Mouse (Mus musculus) small intestine, adult 2 months (tissue): Measurements from ENCODE around the gene Atg101. TPM values are rescaled to one million over a fixed set of nuclear protein-coding genes. Genes with fewer than 3 reads are reported as not detected.

Experiments
- H3K27ac ChIP-seq: fragments of 200-500 bp; 2 replicates; pipeline ENCODE4 v1.5.1; 2012; ENCODE audit warnings: low read depth, low read length, control low read depth, inconsistent platforms; ENCODE audit not compliant: insufficient read depth
- H3K27me3 ChIP-seq: fragments of 200-500 bp; 2 replicates; pipeline ENCODE4 v1.6.1; 2012; ENCODE audit warnings: mild to moderate bottlenecking, moderate library complexity, low read length, inconsistent platforms; ENCODE audit not compliant: control insufficient read depth, insufficient read depth
- H3K36me3 ChIP-seq: fragments of 200-500 bp; 2 replicates; pipeline ENCODE4 v1.6.1; 2012; ENCODE audit warnings: mild to moderate bottlenecking, low read length, control low read depth, inconsistent platforms; ENCODE audit not compliant: control insufficient read depth, insufficient read depth
- H3K4me1 ChIP-seq: fragments of 200-500 bp; 2 replicates; pipeline ENCODE4 v1.6.1; 2012; ENCODE audit warnings: low read length, inconsistent platforms, mixed read lengths; ENCODE audit not compliant: control insufficient read depth, insufficient read depth, insufficient read length
- H3K4me3 ChIP-seq: fragments of 200-500 bp; 2 replicates; pipeline ENCODE4 v1.5.1; 2012; ENCODE audit warnings: low read depth, mild to moderate bottlenecking, control low read depth, inconsistent platforms, low read length, moderate library complexity
- CTCF ChIP-seq: fragments of 200-500 bp; IDR thresholded peaks from 2 replicates; pipeline ENCODE4 v1.5.1; 2012; ENCODE audit warnings: low read depth, mild to moderate bottlenecking, control low read depth, inconsistent platforms, low read length, moderate library complexity, mixed read lengths; ENCODE audit not compliant: insufficient replicate concordance, insufficient read length; ENCODE audit errors: extremely low read depth
- POLR2A ChIP-seq: fragments of 200-500 bp; IDR thresholded peaks from 2 replicates; pipeline ENCODE4 v1.6.1; 2012; ENCODE audit warnings: low read depth, mild to moderate bottlenecking, control low read depth, inconsistent platforms, low read length, moderate library complexity
- WGBS: fragments of 180-500 bp; shearing (Covaris S2); methylation state at CpG from one replicate; pipeline ENCODE4 v1.1.7; 2018; 5-methylcytosine and 5-hydroxymethylcytosine counted together
- polyA plus RNA-seq: library from polyadenylated mRNA; depleted of rRNA; stranded (reverse); fragments of >200 nt; gene quantifications from 2 replicates; pipeline ENCODE4 v1.2.3, GENCODE M21; 2012

Gene Atg101
- polyA plus RNA-seq, 1 experiment: 38.4 TPM

DNA sequence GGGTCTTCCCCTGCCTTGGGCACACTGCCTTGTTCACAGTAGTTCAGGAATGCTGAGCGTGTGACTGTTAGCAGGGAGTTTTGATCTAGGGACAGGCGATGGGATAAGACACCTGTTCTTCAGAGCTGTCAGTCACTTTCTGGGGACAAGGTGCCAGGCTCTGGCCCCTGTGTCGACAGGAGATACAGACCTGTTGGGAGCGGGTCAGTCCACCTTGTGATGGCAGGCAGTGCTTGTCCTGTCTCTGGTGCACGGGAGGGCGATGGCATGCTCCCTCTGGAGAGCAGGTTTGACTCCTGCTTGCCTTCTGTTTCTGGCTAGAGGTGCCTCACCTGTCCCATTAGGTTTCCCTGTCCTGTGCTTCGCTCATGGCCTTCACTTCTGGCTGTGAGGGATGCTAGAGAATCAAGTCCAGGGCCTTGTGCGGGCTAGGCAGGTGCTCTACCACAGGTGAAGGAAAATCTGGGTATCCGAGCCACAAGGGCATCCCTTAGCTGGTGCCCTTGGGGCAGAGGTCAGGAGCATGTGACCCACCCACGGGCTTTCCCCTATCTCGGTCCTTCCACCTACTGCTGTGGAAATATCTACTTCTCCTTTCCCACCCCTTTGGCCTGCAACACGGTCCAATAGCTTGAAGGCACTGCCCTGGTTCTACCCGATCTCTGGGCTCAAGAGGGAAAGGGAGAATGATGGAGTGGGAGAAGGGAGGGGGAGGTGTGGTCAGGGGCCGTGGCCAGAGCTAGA lies 27.4 kb upstream of the Atg101 start:
- H3K4me1 ChIP-seq: peaks cover 6% of the 10 kb centered on the region
- WGBS: 72% methylated on average over 14 of the region's 14 CpGs
- no peak overlapping the region for H3K27ac ChIP-seq
- no peak overlapping the region for H3K4me3 ChIP-seq
- TF ChIP-seq POLR2A: no peak
- H3K36me3 ChIP-seq: no peaks in the 10 kb centered on the region
- peaks cover 9% of the 10 kb centered on the region for H3K27me3 ChIP-seq

DNA sequence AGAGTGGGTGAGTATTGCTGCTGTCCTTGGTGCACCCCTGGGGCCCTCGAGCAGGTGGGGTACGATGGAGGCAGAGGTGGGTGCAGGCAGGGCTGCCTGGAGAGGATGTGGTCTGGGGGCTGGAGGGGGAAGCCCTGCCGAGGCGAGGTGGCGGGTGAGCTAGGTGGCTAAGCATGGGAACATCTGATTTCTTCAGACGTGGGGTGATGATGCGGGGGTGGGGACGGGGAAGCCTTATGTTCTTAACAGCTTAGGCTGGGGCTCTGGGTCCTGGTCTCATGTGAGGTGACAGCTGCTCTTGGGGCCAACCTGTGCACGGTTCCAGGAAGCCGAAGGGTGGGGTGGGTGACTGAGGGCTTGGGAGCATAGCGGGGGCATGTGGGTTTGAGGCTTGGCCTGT lies 25.7 kb upstream of the Atg101 start:
- Histone ChIP-seq H3K4me3 (no peak overlapping the region), H3K27me3 (peaks cover 9% of the 10 kb centered on the region), H3K4me1 (peaks cover 6% of the 10 kb centered on the region), H3K36me3 (no peaks in the 10 kb centered on the region), H3K27ac (no peak overlapping the region)
- WGBS: 80% methylated on average over 11 of the region's 11 CpGs
- TF ChIP-seq CTCF (no peak), POLR2A (no peak)

DNA sequence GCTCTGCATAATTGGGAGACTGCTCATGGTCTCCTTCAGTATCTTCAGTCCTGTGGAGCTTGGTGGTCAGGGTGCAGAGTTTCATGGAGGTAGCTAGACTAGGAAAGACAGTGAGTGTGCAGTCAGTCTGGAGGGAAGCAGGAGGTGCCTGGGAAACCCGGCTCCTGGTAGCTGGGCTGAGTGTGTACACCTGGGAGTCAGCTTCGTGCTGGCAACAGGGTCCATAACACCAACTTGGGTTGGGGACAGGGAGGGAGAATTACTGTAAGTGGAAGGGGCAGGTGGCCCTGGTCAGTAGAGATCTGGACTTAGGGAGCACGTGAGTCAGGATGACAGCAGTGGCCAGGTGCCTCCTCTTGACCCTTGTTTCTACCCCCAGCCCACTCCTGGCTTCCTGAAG lies 24.1 kb upstream of the Atg101 start:
- Histone ChIP-seq H3K27ac (peak overlapping the region; percentile 40), H3K4me3 (no peak overlapping the region), H3K36me3 (no peaks in the 10 kb centered on the region), H3K27me3 (no peaks in the 10 kb centered on the region), H3K4me1 (no peaks in the 10 kb centered on the region; the same call in none of the 2 replicates)
- no peak for TF ChIP-seq POLR2A
- TF ChIP-seq CTCF: no peak
- 78% methylated on average over 3 of the region's 3 CpGs for WGBS

DNA sequence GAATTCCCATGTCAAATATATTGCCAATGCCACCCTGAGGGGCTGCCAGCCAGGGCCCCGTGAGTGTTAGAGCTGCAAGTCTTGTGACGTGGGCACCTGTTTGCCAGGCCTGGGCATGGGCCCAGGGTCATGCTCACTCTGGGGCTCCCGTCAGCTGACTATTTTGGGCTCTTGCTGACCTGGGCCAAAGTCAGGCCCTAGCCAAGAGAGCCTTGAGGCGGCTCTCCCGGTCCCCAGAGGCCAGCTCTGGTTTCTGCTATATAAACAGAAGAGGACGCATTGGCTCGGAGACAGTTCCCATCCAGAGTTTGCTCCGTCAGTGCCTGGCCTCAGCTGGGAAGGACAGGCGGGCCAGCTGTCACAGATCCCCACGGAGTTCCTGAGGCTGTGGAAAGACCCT lies 23.7 kb upstream of the Atg101 start:
- no peaks in the 10 kb centered on the region; the same call in none of the 2 replicates for H3K4me1 ChIP-seq
- peak overlapping the region; percentile 66 for H3K27ac ChIP-seq
- no peaks in the 10 kb centered on the region for H3K36me3 ChIP-seq
- WGBS: 65% methylated on average over 10 of the region's 10 CpGs
- TF ChIP-seq POLR2A (no peak), CTCF (no peak)
- H3K4me3 ChIP-seq: no peak overlapping the region
- H3K27me3 ChIP-seq: no peaks in the 10 kb centered on the region

DNA sequence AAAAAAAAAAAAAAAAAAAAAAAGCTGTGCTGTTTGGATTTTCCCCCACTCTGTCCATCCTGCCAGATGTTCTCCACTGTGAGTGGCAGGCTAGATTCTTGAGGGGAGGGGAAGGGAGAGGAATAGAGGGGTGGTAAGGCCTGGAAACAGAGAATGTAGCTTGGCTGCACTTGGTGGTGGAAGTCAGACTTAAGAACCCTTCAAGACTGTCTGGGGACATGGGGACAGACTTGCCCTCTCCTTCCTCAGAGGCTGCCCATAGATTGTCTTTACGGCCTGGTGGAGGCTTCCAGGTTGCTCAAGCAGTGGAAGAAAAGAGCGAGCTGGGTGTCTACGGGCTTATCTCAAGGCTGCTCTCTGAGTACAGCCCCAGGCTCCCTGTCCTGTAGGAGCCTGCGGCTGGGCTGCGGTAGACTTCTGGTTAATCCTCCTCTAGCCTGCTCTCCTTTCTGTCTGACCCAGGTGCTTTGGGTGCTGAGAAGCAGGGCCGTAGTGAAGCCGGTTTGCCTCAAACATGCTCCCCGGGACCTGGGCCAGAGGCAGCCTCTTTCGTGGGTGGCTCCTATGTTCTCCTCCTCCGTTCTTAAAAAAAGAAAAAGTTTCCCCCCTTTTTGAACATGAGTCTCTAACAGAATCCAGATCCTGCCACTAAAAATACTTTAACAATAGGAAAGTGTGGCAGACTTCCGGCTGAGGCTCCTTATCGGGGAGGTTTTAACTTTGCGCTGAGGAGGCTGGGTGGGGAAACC lies 23.0 kb upstream of the Atg101 start:
- peak overlapping the region; percentile 66 for H3K27ac ChIP-seq
- H3K27me3 ChIP-seq: no peaks in the 10 kb centered on the region
- H3K4me3 ChIP-seq: no peak overlapping the region
- H3K36me3 ChIP-seq: no peaks in the 10 kb centered on the region
- no peak for TF ChIP-seq CTCF
- TF ChIP-seq POLR2A: no peak
- peaks cover 2% of the 10 kb centered on the region for H3K4me1 ChIP-seq
- WGBS: 61% methylated on average over 13 of the region's 13 CpGs

DNA sequence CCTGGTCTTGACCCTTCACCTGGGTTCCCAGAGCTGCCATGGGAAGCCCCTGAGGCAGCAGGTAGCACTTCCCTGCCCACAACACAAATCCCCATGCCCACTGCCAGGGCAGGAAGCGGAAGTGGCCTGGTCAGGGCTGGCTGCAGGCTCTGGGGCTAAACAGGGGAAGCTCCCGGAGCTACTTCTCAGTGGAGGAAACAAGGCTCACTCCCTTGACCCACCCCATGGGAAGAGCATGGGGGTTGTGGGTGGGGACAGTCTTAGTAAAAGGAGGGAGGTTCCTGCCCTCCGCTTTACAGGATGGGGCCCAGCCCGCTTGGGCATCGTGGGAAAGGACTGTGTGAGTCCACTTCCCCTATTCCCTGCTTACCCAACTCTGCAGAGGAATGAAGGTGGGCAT lies 21.6 kb upstream of the Atg101 start:
- Histone ChIP-seq H3K27ac (no peak overlapping the region), H3K4me1 (peaks cover 5% of the 10 kb centered on the region), H3K4me3 (no peak overlapping the region), H3K36me3 (no peaks in the 10 kb centered on the region), H3K27me3 (peaks cover 12% of the 10 kb centered on the region; the same call in 1 of the 2 replicates)
- WGBS: 58% methylated on average over 5 of the region's 5 CpGs
- no peak for TF ChIP-seq POLR2A
- no peak for TF ChIP-seq CTCF

DNA sequence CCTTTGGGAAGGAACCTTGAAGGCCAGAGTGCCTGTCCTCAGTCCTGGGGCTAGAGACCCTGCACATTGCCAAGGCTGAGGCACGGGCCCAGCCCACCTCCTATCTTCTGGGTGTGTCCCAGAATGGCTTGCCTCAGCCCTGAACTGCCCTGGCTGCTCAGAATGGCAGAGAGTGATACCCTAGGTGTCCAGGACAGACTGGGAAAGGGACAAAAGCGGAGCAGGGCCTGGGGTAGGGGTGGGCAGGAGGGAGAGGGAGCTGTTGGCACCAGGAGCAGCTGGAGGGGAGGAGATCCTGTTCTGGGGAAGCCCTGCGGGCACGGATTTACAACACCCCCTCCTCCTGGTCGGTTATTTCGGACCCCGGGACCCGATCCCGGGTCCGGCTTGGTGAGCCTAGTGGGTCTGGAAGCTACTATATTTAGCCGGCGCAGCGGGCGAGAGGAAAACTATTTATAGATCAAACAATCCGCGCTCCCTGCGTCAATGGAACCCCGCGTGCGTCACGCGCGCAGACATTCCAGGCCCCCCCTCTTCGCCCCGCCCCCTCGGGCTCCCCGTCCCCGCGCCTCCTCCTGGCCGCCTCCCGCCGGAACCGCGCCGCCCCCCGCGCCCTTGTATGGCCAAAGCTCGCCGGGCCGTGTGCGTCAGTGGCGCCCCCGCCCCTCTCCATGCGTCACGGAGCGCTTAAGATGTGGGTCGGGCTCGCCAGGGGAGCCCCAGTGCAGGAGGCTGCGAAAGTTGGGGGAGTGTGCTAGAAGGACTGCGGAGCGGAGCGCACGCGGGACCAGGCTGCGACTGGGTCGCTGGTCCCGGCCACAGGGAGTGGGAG lies 17.7 kb upstream of the Atg101 start:
- Histone ChIP-seq H3K4me3 (peak overlapping the region; percentile 70), H3K36me3 (no peaks in the 10 kb centered on the region), H3K27ac (peak overlapping the region; percentile 29), H3K4me1 (peaks cover 5% of the 10 kb centered on the region), H3K27me3 (peaks cover 12% of the 10 kb centered on the region; the same call in 1 of the 2 replicates)
- peak; percentile 55; the same call in 1 of the 2 replicates for TF ChIP-seq POLR2A
- TF ChIP-seq CTCF: no peak
- WGBS: 2% methylated on average over 57 of the region's 57 CpGs
